Mouse (Mus musculus) hindbrain, embryonic 11.5 days (tissue): Measurements from ENCODE around the gene Adcy5. TPM values are rescaled to one million over a fixed set of nuclear protein-coding genes. Genes with fewer than 3 reads are reported as not detected.
A peak's percentile ranks its signal among the peaks of the same experiment; 100 is the strongest.

ENCODE experiments used
- ATAC-seq: fragments of 200-750 bp; cut with Nextera tagmentation; 2 replicates; pipeline ENCODE4 v1.8.0; 2017; ENCODE audit warnings: mild to moderate bottlenecking, moderate TSS enrichment, moderate library complexity; ENCODE audit not compliant: low FRiP score
- DNase-seq: peaks from one replicate; pipeline ENCODE4 v3.0.0-alpha.2; 2015; ENCODE audit warnings: low spot score
- H3K27ac ChIP-seq: fragments of 300-500 bp; sonication (generic); 2 replicates; pipeline ENCODE4 v1.5.1; 2014; ENCODE audit warnings: mild to moderate bottlenecking, low read depth, low read length
- H3K27me3 ChIP-seq: fragments of 300-500 bp; sonication (generic); 2 replicates; pipeline ENCODE4 v1.6.1; 2014; ENCODE audit warnings: mild to moderate bottlenecking, low read length, moderate library complexity, mixed read lengths; ENCODE audit not compliant: control insufficient read depth, insufficient read depth
- H3K36me3 ChIP-seq: fragments of 300-500 bp; sonication (generic); 2 replicates; pipeline ENCODE4 v1.6.1; 2014; ENCODE audit warnings: mild to moderate bottlenecking, low read length, moderate library complexity, mixed read lengths; ENCODE audit not compliant: control insufficient read depth, insufficient read depth
- H3K4me1 ChIP-seq: fragments of 300-500 bp; sonication (generic); replicated peaks from 2 replicates; pipeline ENCODE4 v1.6.1; 2014; ENCODE audit warnings: low read length, mixed read lengths; ENCODE audit not compliant: control insufficient read depth, insufficient read depth
- H3K4me2 ChIP-seq: fragments of 300-500 bp; sonication (generic); replicated peaks from 2 replicates; pipeline ENCODE4 v1.6.1; 2014; ENCODE audit warnings: mild to moderate bottlenecking, low read depth, low read length
- H3K4me3 ChIP-seq: fragments of 300-500 bp; sonication (generic); 2 replicates; pipeline ENCODE4 v1.5.1; 2014; ENCODE audit warnings: low read depth, low read length
- H3K9ac ChIP-seq: fragments of 300-500 bp; sonication (generic); 2 replicates; pipeline ENCODE4 v1.6.1; 2014; ENCODE audit warnings: low read depth, low read length
- H3K9me3 ChIP-seq: fragments of 300-500 bp; sonication (generic); 2 replicates; pipeline ENCODE4 v1.6.1; 2016; ENCODE audit warnings: low read length; ENCODE audit not compliant: control insufficient read depth
- WGBS: fragments of 180-500 bp; shearing (Covaris S2); extraction: QIAGEN DNeasy Blood & Tissue Kit; methylation state at CpG from one replicate; pipeline ENCODE4 v1.1.7; 2014; 5-methylcytosine and 5-hydroxymethylcytosine counted together
- polyA plus RNA-seq: library from polyadenylated mRNA; unstranded; fragments of >200 nt; fragmentation: Nextera tagmentation; extraction: Ambion mirVana; gene quantifications from 2 replicates; pipeline ENCODE4 v1.2.1, GENCODE M21; 2014

Gene Adcy5
- polyA plus RNA-seq, 1 experiment from 2014 or later = 2.9 TPM

GRCm38 (mm10) chr16:35153146-35153755 lies 1.4 kb upstream of the Adcy5 start:
- Histone ChIP-seq H3K4me3 (no peak overlapping the region), H3K27ac (no peak overlapping the region), H3K4me2 (no peak overlapping the region), H3K4me1 (peaks cover 3% of the 10 kb centered on the region), H3K9ac (no peak overlapping the region), H3K9me3 (no peaks in the 10 kb centered on the region), H3K27me3 (peaks cover 37% of the 10 kb centered on the region), H3K36me3 (no peaks in the 10 kb centered on the region; the same call in 1 of the 2 replicates)
- ATAC-seq (no peak), DNase-seq (peak; percentile 33)
- 9% methylated on average over 12 of the region's 12 CpGs for WGBS

- peak overlapping the region; percentile 78 for H3K27ac ChIP-seq
Measured at GRCm38 (mm10) chr16:35154245-35154640, 434 bp upstream of the Adcy5 start.

GRCm38 (mm10) chr16:35155391-35156305 lies 971 bp downstream of the Adcy5 start:
- Histone ChIP-seq H3K36me3 (no peaks in the 10 kb centered on the region; the same call in 1 of the 2 replicates), H3K27me3 (peaks cover 37% of the 10 kb centered on the region), H3K9ac (peak overlapping the region; percentile 86), H3K4me2 (peak overlapping the region; percentile 99), H3K4me1 (peaks cover 3% of the 10 kb centered on the region), H3K27ac (peak overlapping the region; percentile 78), H3K9me3 (no peaks in the 10 kb centered on the region), H3K4me3 (peak overlapping the region; percentile 79)
- DNase-seq (peak; percentile 74), ATAC-seq (peak; percentile 20)
- WGBS = 1% methylated on average over 77 of the region's 87 CpGs

More at GRCm38 (mm10) chr16:35154245-35154640, 434 bp upstream of the Adcy5 start:
- Histone ChIP-seq H3K4me3 (peak overlapping the region; percentile 79), H3K4me2 (peak overlapping the region; percentile 99), H3K4me1 (peaks cover 3% of the 10 kb centered on the region), H3K9me3 (no peaks in the 10 kb centered on the region), H3K27me3 (peaks cover 37% of the 10 kb centered on the region), H3K36me3 (no peaks in the 10 kb centered on the region; the same call in 1 of the 2 replicates), H3K9ac (peak overlapping the region; percentile 86)
- DNase-seq (peak; percentile 67), ATAC-seq (peak; percentile 75)
- under 1% methylated on average over 29 of the region's 29 CpGs for WGBS

GRCm38 (mm10) chr16:35156306-35156695 lies 1.6 kb downstream of the Adcy5 start:
- WGBS = 3% methylated on average over 43 of the region's 48 CpGs
- Histone ChIP-seq H3K27ac (no peak overlapping the region), H3K4me2 (peak overlapping the region; percentile 99), H3K4me1 (peaks cover 3% of the 10 kb centered on the region), H3K27me3 (peaks cover 37% of the 10 kb centered on the region), H3K4me3 (peak overlapping the region; percentile 79), H3K9ac (peak overlapping the region; percentile 86; the same call in 1 of the 2 replicates), H3K9me3 (no peaks in the 10 kb centered on the region), H3K36me3 (no peaks in the 10 kb centered on the region; the same call in 1 of the 2 replicates)
- ATAC-seq (peak; percentile 2; the same call in 1 of the 2 replicates), DNase-seq (peak; percentile 84)

- H3K9ac ChIP-seq = 0 out of 2 replicates have a peak overlapping the region, but pooled peaks have one; percentile 11
- no peak for DNase-seq
- H3K36me3 ChIP-seq = no peaks in the 10 kb centered on the region; the same call in 1 of the 2 replicates
- no peak overlapping the region for H3K27ac ChIP-seq
- H3K4me1 ChIP-seq = peaks cover 3% of the 10 kb centered on the region
- 75% methylated on average over 21 of the region's 21 CpGs for WGBS
- no peak for ATAC-seq
- no peaks in the 10 kb centered on the region for H3K9me3 ChIP-seq
- peak overlapping the region; percentile 79; the same call in 1 of the 2 replicates for H3K4me3 ChIP-seq
- 0 out of 2 replicates have a peak overlapping the region, but pooled peaks have one; percentile 99 for H3K4me2 ChIP-seq
- H3K27me3 ChIP-seq = peaks cover 33% of the 10 kb centered on the region
Measured at GRCm38 (mm10) chr16:35156832-35157231, 2.2 kb downstream of the Adcy5 start.

GRCm38 (mm10) chr16:35159532-35159931 lies 4.9 kb downstream of the Adcy5 start:
- ATAC-seq (no peak), DNase-seq (no peak)
- Histone ChIP-seq H3K4me2 (no peak overlapping the region), H3K9me3 (no peaks in the 10 kb centered on the region), H3K27me3 (peaks cover 21% of the 10 kb centered on the region), H3K9ac (no peak overlapping the region), H3K4me3 (no peak overlapping the region), H3K36me3 (no peaks in the 10 kb centered on the region; the same call in 1 of the 2 replicates), H3K4me1 (peaks cover 3% of the 10 kb centered on the region), H3K27ac (no peak overlapping the region)
- WGBS = 63% methylated on average over 8 of the region's 8 CpGs

GRCm38 (mm10) chr16:35159991-35160390 lies 5.3 kb downstream of the Adcy5 start:
- H3K9me3 ChIP-seq = no peaks in the 10 kb centered on the region
- no peak overlapping the region for H3K27ac ChIP-seq
- peaks cover 20% of the 10 kb centered on the region for H3K27me3 ChIP-seq
- WGBS = 80% methylated on average over 4 of the region's 4 CpGs
- H3K4me1 ChIP-seq = peaks cover 5% of the 10 kb centered on the region
- ATAC-seq (no peak), DNase-seq (no peak)
- H3K4me3 ChIP-seq = no peak overlapping the region
- H3K4me2 ChIP-seq = no peak overlapping the region
- H3K36me3 ChIP-seq = no peaks in the 10 kb centered on the region; the same call in 1 of the 2 replicates
- H3K9ac ChIP-seq = no peak overlapping the region

GRCm38 (mm10) chr16:35164361-35165224 lies 9.9 kb downstream of the Adcy5 start:
- Histone ChIP-seq H3K27me3 (no peaks in the 10 kb centered on the region), H3K4me1 (peaks cover 3% of the 10 kb centered on the region), H3K9ac (peak overlapping the region; percentile 4; the same call in 1 of the 2 replicates), H3K4me2 (peak overlapping the region; percentile 2; the same call in 1 of the 2 replicates), H3K4me3 (no peak overlapping the region), H3K9me3 (no peaks in the 10 kb centered on the region), H3K36me3 (no peaks in the 10 kb centered on the region), H3K27ac (peak overlapping the region; percentile 69)
- peak; percentile 91 for ATAC-seq
- 36% methylated on average over 19 of the region's 19 CpGs for WGBS
- DNase-seq = peak; percentile 78
